Mouse (Mus musculus) cerebellum, adult 18-20 months (tissue): ENCODE measurements around the gene Ints13.

ENCODE experiments used
- DNase-seq, 2 experiments: peaks; one replicate each; pipeline ENCODE4 v3.0.0; 2021

The Ints13 gene

DNA sequence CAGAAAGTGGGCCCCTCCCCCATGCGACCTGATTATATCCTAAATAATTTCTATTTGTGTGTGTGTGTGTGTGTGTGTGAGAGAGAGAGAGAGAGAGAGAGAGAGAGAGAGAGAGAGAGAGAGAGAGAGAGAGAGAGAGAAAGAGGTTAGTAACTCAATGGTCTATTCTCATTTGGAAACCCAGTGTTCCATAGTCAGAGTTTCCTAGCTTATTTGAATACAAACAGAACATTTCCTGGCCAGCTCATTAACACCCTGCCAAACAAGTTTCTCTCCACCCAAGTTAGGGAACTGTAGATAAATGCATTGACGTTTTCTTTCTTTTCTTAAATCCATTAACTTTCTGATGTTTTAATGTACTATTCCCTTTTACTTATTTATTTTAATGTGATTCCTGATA, 39.6 kb downstream of the Ints13 start:
- DNase-seq, result no peak

DNA sequence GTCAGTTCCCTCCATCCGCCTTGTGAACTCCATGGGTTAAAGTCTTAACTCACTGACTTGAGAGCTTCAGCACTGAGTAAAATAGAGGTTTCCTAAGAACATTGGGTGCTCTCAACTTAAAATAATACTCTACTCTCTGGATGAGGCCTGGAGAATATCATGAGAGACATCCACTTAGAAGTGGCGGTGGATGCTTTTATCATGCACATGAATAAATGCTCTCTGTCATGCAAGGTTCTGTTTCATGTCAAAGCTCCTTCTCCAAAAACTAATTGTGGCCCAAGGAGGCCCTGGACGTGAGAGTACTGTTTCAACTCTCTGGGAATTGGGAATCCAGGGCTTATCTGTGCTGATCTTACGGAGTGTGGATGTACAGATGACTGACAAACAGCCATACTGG, 40.5 kb downstream of the Ints13 start:
- DNase-seq, result no peak

DNA sequence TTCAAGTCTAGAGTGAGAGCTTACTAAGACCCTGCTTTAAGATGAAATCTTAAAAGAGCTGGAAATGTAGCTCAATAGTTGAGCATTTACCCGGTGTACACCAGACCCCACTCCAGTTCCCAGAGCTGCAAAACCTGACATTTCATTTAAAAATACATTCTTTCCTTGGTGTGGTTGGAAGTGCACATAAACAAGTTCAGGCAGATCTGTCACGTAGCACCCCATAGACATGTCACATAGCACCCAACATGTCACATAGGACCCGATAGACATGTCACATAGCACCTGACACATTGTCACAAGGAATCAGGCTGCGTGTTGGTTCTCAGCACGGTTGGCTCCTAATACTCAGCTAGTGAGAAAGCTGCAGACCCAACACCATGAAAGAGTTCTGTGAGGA, 42.1 kb downstream of the Ints13 start:
- DNase-seq, result no peak

DNA sequence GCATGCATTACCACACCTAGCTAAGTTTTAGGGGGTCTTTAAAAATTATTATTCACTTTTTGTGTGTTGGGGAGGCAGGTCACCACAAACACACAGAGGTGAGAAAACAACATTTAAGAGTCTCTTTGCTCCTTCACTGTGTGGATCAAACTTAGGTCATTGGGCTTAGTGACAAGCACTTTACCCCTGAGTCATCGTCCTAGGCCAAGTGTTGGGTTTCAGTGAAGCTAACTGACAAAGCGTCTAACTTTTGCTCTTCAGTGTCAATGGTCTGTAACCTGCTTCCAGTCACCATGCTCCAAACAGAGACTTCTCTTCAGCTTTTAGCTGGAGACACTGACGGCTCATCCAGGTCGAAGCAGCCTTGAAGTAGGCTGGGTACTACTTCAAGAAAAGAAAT, 44.5 kb downstream of the Ints13 start:
- DNase-seq, result no peak

DNA sequence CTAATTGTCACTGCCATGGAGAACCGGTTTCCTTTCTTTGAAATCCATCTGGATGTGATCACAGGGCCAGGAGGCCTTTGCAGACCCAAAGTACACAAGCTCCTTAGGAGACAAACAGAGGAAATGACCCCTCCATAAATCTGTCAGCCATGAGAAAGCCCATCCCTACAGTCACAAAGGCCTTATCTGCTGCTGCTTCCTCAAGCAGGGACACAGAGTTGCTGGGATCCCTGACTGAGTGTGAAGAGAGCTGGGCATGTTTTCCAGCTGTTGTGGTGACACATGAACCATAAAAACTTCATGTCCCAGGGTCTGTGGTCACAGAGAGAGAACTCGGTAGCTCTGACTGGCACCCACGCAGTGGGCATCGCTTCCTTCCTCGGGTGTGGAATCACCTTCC, 46.9 kb downstream of the Ints13 start:
- no peak for DNase-seq

DNA sequence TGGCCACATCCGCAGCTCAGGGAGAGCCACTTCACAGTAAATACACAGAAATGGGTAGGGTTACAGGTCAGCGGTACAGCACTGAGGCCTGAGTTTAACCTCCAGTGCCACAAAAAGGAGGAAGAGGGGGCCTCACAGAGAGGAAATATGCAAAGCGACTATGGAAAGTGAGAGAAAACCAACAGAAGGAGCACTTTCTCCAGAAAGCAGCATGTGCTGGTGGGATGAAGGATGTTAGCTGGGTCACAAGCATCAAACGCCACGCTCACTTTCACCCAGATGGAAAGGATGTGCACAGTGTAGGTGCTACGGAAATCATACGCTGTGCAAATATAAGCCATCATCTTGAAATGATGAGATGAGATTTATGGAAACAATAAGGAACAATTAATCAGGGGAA, 47.3 kb downstream of the Ints13 start:
- no peak for DNase-seq

DNA sequence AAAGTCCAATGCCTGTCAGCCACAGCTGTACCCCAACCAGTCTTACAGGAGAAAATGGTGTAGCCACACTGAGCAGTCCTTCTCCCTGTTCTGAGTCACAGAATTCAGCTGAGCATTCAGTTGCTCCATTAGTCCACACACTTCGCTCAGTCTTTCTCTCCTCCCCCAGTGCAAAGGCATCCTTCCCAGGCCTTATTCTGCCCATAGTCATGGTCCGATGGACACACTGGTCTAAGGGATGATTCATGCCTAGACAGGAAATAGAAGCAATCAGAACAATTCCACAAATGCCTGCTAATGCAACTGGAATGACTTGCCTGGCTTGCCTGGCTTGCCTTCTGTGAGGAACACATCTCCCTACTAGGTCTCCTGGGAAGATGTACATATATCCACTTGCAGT, 50.1 kb downstream of the Ints13 start:
- no peak for DNase-seq

DNA sequence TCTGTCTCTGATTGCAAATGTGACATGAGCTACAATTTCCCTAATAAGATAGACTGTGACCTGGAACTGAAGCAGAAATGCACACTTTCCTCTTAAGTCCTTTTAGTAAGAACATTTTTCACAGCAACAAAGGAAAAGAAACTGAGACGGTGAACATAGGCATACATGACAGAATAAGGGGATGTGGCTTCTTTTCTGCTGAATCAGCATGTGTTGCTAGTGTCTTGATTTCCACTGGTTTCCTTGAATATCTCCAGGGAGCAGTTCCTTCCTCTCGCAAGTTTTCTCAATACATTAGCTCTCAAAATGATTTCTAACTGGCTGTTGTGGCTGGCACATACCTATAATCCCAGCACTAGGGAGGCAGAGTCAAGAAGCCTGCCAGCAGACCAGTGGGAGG, 52.1 kb downstream of the Ints13 start:
- DNase-seq, result no peak

DNA sequence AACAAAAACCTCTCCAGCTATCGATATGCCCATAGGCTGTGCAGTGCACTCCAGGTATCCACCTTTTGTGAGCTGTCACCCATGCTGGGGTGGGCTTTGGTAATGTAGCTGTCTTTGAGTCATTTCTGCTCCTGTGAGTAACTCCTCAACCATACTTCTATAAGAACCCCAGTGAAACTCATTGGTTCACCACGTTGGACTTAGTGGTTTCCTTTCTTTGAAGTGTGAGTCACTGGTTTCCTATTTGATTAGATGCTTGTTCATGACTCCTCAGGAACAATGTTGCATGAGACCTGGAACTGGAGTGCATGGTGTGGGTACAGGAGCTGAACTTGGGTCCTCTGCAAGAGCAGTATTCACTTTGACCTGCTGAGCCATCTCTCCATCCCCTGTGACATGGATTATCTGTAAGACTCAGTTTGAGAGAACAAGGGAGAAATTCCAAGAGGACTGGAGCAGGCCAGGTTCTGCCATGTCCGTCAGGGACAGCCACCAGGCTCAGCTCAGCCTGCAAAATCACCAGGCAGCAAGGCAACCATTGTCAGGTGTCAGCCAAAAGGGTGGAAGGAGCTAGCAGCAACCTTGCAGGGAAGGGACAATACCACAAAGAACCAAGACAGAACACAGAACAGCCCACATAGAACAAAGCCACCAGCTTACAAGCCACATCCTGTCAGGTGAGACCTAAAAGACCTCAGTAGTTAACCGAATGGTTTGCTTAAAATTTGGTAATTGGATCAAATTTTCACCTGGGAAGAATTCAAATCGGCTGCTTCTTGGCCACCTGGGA, 56.0 kb downstream of the Ints13 start:
- no peak for DNase-seq

DNA sequence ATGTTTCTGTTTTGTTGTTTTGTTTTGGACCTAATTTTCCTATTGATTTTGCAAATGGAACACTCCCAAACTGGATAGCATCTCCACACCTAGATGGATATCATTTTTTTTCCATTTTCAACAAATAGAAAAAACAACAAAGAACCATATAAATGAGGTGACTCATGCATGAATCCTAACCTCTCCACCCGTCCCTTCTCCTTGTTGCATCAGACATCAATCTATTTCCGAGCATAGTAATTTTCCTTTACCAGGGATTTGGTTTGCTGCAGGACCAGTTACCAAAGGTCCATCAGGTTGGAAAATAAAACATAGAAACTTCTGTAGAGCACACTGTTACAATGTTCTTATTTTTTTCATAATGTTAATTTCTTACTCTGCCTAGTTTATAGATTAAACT, 58.6 kb downstream of the Ints13 start:
- DNase-seq, result no peak

DNA sequence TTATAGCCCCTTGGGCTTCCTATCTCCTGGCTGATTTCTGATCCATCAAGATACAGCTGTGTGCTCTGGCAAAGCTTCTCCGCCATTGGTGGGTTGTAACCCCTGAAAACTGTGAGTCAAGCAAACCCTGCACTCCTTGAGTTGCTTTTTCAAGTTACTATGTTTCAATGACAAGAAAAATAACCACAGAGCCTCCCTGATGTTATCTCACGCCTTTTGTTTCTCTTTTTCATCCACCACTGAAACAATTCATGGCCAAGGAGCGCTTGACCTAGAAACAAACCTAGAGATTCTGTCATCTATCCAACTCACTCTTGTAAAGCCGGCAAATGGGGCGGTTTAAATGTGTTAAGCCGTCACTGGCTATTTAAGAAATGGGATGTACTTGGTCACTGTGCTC, 61.7 kb downstream of the Ints13 start:
- no peak for DNase-seq

DNA sequence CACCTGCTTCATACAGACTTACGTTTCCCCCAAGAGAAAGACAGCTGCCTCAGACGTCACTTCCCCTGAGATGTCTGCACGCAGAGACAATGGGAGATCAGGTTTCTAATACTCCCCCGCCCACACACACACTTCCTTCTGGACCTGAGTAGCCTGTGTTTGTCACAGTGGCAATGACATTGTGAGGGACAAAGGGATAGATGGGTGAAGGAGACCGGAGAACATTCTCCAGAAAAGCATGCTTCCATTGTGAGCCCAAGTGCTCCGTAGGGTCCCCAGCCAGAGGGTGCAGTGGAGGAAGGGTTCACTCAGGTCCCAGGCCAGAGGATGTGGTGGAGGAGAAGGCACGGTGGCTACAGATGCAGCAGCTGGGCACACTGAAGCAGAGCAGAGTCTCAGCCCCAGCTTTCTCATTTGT, 63.1 kb downstream of the Ints13 start:
- no peak for DNase-seq

DNA sequence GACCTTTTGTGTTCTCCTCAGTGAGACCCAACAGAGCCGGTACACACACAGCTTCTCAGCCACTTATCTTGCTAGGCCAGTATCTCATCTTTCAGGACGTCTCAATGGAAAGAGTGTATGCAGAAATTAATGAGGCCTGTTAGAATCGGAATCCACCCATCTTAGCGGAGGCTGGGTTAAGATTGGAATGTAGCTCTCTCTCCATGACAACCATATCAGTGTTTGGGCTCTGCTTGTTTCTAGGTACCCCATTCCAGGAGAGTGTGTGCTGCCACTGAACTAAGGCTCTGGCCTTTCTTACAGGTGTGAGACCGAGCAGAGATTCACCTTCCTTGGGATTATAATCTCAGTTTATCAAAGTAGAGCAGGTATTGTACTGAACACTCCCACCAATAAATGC, 63.7 kb downstream of the Ints13 start:
- DNase-seq, result no peak

DNA sequence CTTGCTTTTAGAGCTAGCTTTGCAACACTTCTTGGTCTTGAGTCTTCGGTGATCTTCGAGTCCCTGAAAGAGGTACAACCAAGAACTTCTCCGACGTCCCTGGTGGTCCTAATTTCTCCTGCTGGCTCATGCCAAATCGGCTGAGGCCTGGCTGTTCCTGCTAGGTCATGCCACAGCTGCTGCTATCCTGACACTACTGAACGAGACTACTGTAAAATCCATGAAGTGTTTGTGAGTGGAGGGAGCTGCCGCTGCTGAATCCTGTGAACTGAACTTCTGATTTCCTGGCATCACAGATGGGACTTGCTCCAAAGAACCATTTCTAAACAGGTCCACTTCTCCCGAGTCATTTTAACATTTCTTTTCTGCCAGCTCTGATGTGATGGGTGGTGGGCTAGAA, 64.3 kb downstream of the Ints13 start:
- no peak for DNase-seq

DNA sequence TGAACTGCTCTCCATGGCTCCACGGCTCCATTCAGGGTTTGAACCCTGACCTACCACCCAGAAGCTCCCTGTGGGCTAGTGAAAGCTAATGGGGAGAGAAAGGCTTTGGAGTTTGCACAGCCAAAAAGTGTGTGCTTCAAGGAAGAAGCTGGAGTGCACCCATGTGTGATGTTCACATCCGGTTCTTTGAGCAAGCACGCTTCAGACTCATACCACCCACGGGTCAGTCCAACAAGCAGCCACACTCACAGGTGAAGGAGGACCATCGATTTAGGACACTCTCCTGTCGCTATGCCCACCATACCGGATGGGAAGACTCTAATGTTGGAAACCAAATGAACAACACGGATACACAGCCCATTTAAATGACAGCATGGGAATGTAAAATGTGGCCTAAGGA, 66.1 kb downstream of the Ints13 start:
- no peak for DNase-seq

DNA sequence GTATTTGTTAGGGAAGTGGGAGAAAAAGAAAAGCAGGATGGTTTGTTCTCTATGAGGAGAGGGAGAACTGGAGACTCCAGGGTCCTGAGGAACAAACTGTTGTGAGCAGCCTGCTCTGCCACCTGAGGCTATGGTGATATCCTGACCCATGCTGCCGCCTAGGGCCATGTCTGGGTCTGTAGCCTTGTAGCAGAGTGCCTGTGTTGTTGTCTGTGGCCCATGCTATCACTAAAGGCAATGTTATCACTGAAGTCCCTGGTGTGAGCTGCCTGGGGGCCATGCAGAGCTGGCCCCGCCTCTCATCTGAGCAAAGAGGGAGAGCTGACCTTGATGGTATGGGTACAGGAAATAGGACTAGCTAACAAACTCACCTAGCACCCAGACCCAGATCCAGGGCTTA, 67.7 kb downstream of the Ints13 start:
- DNase-seq, result no peak

DNA sequence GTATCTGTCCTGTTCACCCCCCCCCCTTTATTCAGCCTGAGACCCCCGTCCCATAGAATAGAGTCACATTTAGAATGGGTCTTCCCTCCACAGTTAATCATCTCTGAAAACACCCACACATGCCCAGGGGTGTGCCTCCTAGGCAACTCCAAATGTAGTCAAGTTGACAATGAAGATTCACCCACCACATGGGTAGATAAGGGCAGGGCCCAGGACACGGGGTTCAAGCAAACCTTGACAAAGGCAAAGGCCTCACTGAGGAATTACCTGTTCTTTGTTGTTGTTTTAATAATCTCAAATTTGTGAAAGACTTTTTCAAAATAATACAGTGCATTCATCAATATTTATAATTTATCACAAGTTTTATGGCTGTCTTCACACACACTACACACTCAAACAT, 73.2 kb downstream of the Ints13 start:
- no peak for DNase-seq

DNA sequence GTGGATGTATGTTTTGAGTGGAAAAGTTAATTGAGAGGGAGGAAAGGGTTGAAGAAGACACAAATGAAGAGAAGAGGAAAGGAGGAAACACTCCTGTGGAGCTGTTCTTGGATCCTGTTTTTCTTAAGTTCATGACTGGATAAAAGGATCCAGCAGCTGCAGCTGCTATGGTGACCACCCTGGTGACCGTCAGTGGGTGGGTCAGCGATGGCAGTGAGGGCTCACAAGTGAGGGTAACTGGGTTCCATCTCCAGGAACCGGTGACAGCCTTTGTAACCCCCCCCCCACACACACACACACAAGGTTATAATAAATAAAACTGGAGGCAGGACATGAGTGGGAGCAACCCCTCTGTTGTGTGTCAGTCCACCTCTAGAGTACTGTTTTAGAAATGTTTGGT, 74.8 kb downstream of the Ints13 start:
- DNase-seq, result no peak

DNA sequence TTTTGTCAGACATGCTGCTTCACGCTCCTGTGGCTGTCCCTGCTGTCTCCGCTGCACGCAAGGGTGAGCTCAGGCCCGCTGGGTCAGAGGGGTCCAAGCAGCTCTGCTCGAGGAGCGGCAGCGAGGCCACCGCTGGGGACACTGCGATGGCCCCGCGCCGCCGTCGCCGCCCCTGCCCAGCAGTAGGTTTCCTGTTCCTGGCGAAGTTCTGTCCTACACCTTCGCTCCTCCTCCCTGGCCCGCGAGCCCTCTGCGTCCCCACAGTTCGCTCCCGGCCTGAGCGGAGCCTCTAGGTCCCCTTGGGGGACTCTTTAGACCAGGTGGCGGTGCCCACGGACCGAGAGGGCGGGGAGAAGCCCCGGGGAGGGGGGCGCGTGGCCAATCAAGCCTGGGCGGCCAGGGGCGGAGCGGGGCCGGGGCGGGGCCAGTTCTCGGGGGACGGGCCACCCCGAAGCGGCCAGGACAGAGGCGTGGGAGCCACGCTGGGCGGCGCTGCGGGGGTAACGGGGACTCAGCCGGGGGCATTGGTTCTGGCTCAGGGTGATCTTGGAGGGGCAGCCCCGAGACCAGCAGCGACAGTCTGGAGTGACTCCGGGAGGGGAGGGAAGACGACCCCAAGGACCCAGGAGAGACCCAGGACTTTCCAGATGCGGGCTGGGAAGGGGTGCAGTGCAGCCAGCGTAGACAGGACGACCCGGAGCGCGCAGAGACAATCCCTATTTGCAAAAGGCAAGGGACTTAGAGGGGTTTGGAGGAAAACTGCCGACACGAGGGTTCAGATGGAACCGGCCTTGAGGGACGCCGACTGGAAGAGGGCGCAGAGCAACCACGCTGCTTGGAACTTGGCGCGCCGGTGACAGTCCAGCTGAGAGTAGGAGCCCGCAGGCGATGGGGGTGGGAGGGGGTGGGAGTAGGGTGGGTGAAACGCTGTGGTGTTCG, 75.5 kb downstream of the Ints13 start, which contains the start of gene Itpr2:
TSS of gene Itpr2 (minus strand) at position 358 of the 939 bp plus-strand sequence.
- DNase-seq, result peak; percentile 74 to 80

DNA sequence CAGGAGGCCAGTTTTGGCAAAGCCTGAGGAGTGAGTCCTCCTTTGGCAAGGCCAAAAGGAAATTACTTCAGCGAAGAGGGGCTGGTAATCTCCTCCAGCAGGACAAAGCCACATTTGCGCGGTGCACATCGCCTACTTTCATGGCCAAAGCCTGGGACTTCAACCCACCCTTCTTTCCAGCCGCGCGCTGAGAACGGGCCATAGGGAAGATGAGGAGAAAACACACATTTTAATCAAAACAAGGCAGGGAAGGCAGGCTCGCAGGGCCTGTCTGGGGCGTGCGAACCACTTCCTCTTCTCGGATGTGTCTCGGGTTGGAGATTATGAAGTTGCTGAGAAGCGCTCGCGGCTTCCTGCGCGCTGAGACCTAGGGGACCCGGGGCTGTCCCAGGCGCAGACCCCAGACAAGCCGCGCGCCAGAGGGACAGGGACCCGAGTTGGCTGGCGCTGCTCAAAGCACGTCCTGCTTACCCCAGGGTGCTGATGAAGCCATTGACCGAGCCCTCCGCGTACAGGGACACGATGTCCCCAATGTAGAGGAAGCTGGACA, 76.2 kb downstream of the Ints13 start:
- peak in 1 of 2 experiments; percentile 46 for DNase-seq

DNA sequence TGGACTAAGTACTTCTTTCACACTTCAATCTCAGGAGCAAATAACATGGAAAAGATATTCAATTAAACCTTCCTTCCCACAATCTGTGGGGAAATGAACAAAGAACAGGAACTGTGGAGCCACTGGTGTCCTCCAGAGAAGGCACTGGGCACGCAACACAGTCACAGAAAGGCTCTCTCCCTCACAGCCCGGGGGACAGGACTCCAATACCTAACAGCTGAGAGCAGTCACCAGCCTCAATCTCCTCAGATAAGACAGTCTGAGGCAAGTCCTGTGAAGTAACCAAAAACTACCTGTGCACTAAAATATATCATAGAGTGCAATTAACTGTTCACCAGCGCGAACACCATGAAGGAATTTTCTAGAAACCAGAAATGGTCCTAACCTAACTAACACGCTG, 76.9 kb downstream of the Ints13 start:
- peak in 1 of 2 experiments; percentile 11 for DNase-seq

DNA sequence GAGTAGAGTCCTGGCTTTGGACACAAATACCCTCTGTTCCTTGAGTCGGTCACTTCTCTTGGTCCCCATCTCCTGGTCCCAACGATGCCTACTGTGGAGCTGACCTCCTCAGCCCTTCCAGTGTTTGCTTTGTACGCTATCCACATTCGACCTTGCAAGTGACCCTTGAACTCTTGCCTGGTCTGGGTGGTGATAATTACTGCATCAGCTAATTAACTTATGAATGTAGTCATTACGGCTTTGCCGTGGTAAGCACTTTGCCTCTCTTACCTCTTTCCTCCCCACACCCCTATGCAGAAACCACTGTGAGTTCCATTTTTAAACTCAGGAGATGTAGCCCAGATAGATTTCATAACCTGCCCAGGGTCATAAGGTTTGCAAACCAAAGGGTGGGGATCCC, 77.4 kb downstream of the Ints13 start:
- DNase-seq, result no peak
